Mouse (Mus musculus) kidney, adult 2 months (tissue): ENCODE results near the gene Capn13. TPM values are rescaled to one million over a fixed set of nuclear protein-coding genes. Genes with fewer than 3 reads are reported as not detected.
"Not testable (repeated sequence)": the region's sequence is repeated elsewhere in the genome, so short reads cannot be mapped to it uniquely, and the experiment has no call there.

Experiments used
- DNase-seq: peaks from one replicate; pipeline ENCODE4 v3.0.0; 2021
- H3K27ac ChIP-seq: fragments of 200-500 bp; 2 replicates; pipeline ENCODE4 v1.5.1; 2012; ENCODE audit warnings: low read depth, low read length, control low read depth, inconsistent platforms; ENCODE audit not compliant: insufficient read depth
- H3K27me3 ChIP-seq: fragments of 200-500 bp; replicated peaks from 2 replicates; pipeline ENCODE4 v1.6.1; 2012; ENCODE audit warnings: mild to moderate bottlenecking, moderate library complexity, low read length, inconsistent platforms; ENCODE audit not compliant: control insufficient read depth, insufficient read depth
- H3K36me3 ChIP-seq: fragments of 200-500 bp; 2 replicates; pipeline ENCODE4 v1.6.1; 2012; ENCODE audit warnings: mild to moderate bottlenecking, moderate library complexity, low read length, inconsistent platforms; ENCODE audit not compliant: control insufficient read depth, insufficient read depth
- H3K4me1 ChIP-seq: fragments of 200-500 bp; 2 replicates; pipeline ENCODE4 v1.6.1; 2011; ENCODE audit warnings: low read length; ENCODE audit not compliant: control insufficient read depth, insufficient read depth
- H3K4me3 ChIP-seq: fragments of 200-500 bp; 2 replicates; pipeline ENCODE4 v1.5.1; 2011; ENCODE audit warnings: mild to moderate bottlenecking, low read depth, low read length, control low read depth; ENCODE audit not compliant: insufficient read depth
- CTCF ChIP-seq: fragments of 200-500 bp; conservative IDR thresholded peaks from 2 replicates; pipeline ENCODE4 v1.5.1; 2011; ENCODE audit warnings: low read depth, mild to moderate bottlenecking, control low read depth, low read length, moderate library complexity, mixed read lengths; ENCODE audit not compliant: insufficient read depth, insufficient read length
- POLR2A ChIP-seq: fragments of 200-500 bp; IDR thresholded peaks from one replicate; pipeline ENCODE4 v1.6.1; 2011; ENCODE audit warnings: low read depth, low read length, control low read depth
- WGBS: fragments of 180-500 bp; shearing (Covaris S2); methylation state at CpG from one replicate; pipeline ENCODE4 v1.1.7; 2018; 5-methylcytosine and 5-hydroxymethylcytosine counted together
- polyA plus RNA-seq: library from polyadenylated mRNA; depleted of rRNA; stranded (reverse); fragments of >200 nt; gene quantifications from 2 replicates; pipeline ENCODE4 v1.2.3, GENCODE M21; 2012

Gene Capn13
- polyA plus RNA-seq, 1 experiment, result 0.61 TPM

- DNase-seq, result no peak
- no peak for TF ChIP-seq POLR2A
- no peak for TF ChIP-seq CTCF
- H3K27me3 ChIP-seq, result no peaks in the 10 kb centered on the region
- H3K27ac ChIP-seq, result no peak overlapping the region
- H3K4me3 ChIP-seq, result no peak overlapping the region
- H3K4me1 ChIP-seq, result no peaks in the 10 kb centered on the region
- H3K36me3 ChIP-seq, result no peaks in the 10 kb centered on the region
- WGBS, result 45% methylated on average over 10 of the region's 10 CpGs
Observed at GRCm38 (mm10) chr17:73275066-73275465, 125.6 kb downstream of the Capn13 start.

- no peak for DNase-seq
- 76% methylated on average over 7 of the region's 7 CpGs for WGBS
- Histone ChIP-seq H3K36me3 (no peaks in the 10 kb centered on the region), H3K4me1 (no peaks in the 10 kb centered on the region), H3K4me3 (no peak overlapping the region), H3K27me3 (no peaks in the 10 kb centered on the region), H3K27ac (no peak overlapping the region)
- no peak for TF ChIP-seq CTCF
Observed at GRCm38 (mm10) chr17:73273809-73274208, 126.9 kb downstream of the Capn13 start.

- DNase-seq, result no peak
- no peak overlapping the region for H3K4me3 ChIP-seq
- TF ChIP-seq CTCF (no peak), POLR2A (no peak)
- H3K4me1 ChIP-seq, result no peaks in the 10 kb centered on the region
- no peaks in the 10 kb centered on the region for H3K36me3 ChIP-seq
- no peak overlapping the region for H3K27ac ChIP-seq
- 93% methylated on average over 7 of the region's 7 CpGs for WGBS
- H3K27me3 ChIP-seq, result no peaks in the 10 kb centered on the region
Observed at GRCm38 (mm10) chr17:73271797-73272600, 128.7 kb downstream of the Capn13 start.

GRCm38 (mm10) chr17:73270871-73271796 lies 129.5 kb downstream of the Capn13 start:
- TF ChIP-seq POLR2A (no peak), CTCF (no peak)
- WGBS, result 76% methylated on average over 15 of the region's 15 CpGs
- no peaks in the 10 kb centered on the region for H3K36me3 ChIP-seq
- no peak for DNase-seq
- H3K27me3 ChIP-seq, result no peaks in the 10 kb centered on the region
- H3K27ac ChIP-seq, result no peak overlapping the region
- H3K4me1 ChIP-seq, result no peaks in the 10 kb centered on the region
- H3K4me3 ChIP-seq, result no peak overlapping the region

GRCm38 (mm10) chr17:73263077-73263501 lies 137.6 kb downstream of the Capn13 start:
- 62% methylated on average over 8 of the region's 8 CpGs for WGBS
- H3K36me3 ChIP-seq, result no peaks in the 10 kb centered on the region
- no peaks in the 10 kb centered on the region for H3K27me3 ChIP-seq
- H3K27ac ChIP-seq, result no peak overlapping the region
- no peaks in the 10 kb centered on the region for H3K4me1 ChIP-seq
- H3K4me3 ChIP-seq, result no peak overlapping the region
- no peak for DNase-seq
- TF ChIP-seq POLR2A, result no peak
- no peak for TF ChIP-seq CTCF

GRCm38 (mm10) chr17:73262558-73262957 lies 138.1 kb downstream of the Capn13 start:
- H3K4me3 ChIP-seq, result no peak overlapping the region
- no peaks in the 10 kb centered on the region for H3K36me3 ChIP-seq
- DNase-seq, result no peak
- no peak for TF ChIP-seq POLR2A
- TF ChIP-seq CTCF, result no peak
- WGBS, result 92% methylated on average over 2 of the region's 2 CpGs
- H3K4me1 ChIP-seq, result no peaks in the 10 kb centered on the region
- no peaks in the 10 kb centered on the region for H3K27me3 ChIP-seq
- no peak overlapping the region for H3K27ac ChIP-seq

GRCm38 (mm10) chr17:73259258-73259657 lies 141.4 kb downstream of the Capn13 start:
- not testable (repeated sequence) for H3K36me3 ChIP-seq, H3K4me1 ChIP-seq, H3K27me3 ChIP-seq, DNase-seq, H3K27ac ChIP-seq, H3K4me3 ChIP-seq
- 96% methylated on average over 5 of the region's 5 CpGs for WGBS
